Mouse (Mus musculus): ENCODE data around the gene Plxna3. TPM values are rescaled to one million over a fixed set of nuclear protein-coding genes. Genes with fewer than 3 reads are reported as not detected.

The Plxna3 gene
- polyA plus RNA-seq, 1 experiment from 2014 or later, result 42.9 TPM

DNA sequence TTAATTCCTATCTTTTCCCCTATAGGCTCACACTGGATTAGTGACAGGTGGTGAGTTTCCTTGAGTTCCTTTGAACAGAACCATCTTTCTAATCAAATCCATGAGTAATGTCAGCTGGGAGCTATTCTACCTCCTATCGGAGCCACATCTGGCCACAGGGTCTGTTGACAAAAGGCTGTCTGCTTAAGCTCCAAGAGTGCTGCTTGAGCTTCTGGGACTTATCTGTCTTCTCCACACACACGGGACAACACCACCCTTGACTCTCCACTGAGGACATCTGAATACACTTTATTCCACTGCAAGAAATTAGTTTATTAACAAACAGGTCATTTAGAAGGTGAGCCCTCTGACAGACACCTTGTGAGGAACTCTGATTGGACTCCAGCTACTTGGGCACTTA lies 55.6 kb downstream of the Plxna3 start:
- WGBS, result 83% methylated on average over 2 of the region's 2 CpGs
- Histone ChIP-seq H3K27me3 (no peaks in the 10 kb centered on the region), H3K9me3 (replicated peaks) (no peaks in the 10 kb centered on the region), H3K4me3 (no peak overlapping the region), H3K36me3 (ENCODE audit: poor library complexity, severe bottlenecking) (0 out of 2 replicates have a peak, but pooled peaks cover 7% of the 10 kb centered on the region), H3K27ac (no peak overlapping the region), H3K4me2 (no peak overlapping the region), H3K4me1 (no peaks in the 10 kb centered on the region), H3K9ac (no peak overlapping the region)
- ATAC-seq, result no peak

DNA sequence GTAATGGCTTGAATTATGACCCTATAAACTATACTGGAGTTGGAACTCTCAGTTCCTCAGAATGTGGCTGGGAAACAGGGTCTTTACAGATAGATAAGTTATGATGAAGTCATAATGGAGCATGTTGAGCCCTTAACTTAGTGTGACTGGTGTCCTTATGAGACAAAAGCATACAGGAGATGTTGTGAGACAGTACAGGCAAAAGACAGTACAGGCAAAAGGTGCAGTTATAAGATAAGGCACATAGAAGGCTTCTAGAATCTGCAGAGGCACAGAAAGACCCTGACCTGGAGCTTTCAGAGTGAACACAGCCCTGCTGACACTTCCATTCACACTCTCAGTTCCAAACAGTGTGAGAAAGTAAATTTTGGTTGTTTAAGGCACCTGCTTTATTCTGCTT lies 59.3 kb downstream of the Plxna3 start:
- no peaks in the 10 kb centered on the region for H3K27me3 ChIP-seq
- H3K36me3 ChIP-seq (ENCODE audit: poor library complexity, severe bottlenecking), result 0 out of 2 replicates have a peak, but pooled peaks cover 7% of the 10 kb centered on the region
- no peak for ATAC-seq
- H3K9ac ChIP-seq, result no peak overlapping the region
- no peak overlapping the region for H3K27ac ChIP-seq
- no peak overlapping the region for H3K4me3 ChIP-seq
- no peak overlapping the region for H3K4me2 ChIP-seq
- no peaks in the 10 kb centered on the region for H3K9me3 ChIP-seq (replicated peaks)
- H3K4me1 ChIP-seq, result peaks cover 5% of the 10 kb centered on the region; the same call in 1 of the 2 replicates

DNA sequence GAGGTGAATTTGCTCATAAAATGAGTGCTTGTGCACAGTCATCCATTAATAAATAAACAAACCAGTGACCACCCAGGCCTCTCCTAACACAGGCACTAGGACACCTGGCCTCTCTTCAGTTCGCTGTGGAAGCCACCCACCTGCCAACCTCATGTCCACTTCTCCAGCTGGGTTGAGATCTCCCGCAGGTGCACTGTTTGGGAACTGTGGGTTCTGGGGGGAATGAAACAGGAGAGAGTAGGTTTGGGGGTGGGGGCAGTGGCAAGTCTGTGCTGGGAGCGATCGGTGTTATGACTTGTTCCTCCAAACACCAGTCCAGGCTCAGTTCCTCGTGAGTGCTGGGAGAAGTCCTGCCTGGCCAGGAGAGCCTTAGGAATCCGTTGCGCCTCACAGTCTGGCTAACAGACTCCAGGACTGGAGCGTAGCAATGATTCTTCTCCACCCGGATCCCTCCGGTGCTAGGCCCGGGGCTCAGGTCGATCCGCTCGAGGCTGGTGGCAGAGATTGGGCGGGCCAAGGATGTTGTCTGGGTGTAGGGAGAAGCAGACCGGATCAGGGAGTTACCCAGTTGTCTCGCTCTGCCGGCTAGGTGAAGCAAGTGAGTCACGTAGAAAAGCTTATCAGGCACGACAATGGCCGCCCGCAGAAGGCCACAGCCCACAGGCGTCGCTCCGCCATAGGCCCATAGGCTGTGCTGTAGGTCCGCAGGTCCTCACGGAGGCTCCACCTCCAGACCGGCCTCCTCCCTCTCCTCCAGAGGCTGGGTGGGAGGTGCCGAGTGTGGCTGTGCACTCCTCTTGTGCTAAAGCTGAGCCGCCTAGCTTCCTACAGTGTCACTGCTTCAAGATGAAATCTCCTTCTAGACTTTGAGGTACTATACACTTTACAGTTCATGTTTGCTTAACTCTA lies 63.9 kb downstream of the Plxna3 start, which contains the start of the genes Fam3a and Ikbkg:
TSS of gene Fam3a (minus strand) at position 738 of the 909 bp plus-strand sequence.
TSS of gene Ikbkg (plus strand) at position 756 of the 909 bp plus-strand sequence.
- Histone ChIP-seq H3K36me3 (ENCODE audit: poor library complexity, severe bottlenecking) (no peaks in the 10 kb centered on the region), H3K9ac (peak within 1 kb of the TSS; percentile 75), H3K4me1 (peaks cover 5% of the 10 kb centered on the region; the same call in 1 of the 2 replicates), H3K4me3 (peak within 1 kb of the TSS; percentile 53), H3K9me3 (replicated peaks) (0 out of 2 replicates have a peak, but pooled peaks cover 3% of the 10 kb centered on the region), H3K27ac (peak within 1 kb of the TSS; percentile 68), H3K4me2 (peak within 1 kb of the TSS; percentile 68), H3K27me3 (no peaks in the 10 kb centered on the region)
- ATAC-seq, result peak; percentile 100
- 8% methylated on average over 29 of the region's 30 CpGs for WGBS

Small RNA genes lying within 50 kb of the gene (microRNA-seq; reads per million reads assigned to microRNA genes)
- 1.3 reads per million for gene Mir7092

Other genes with a start within 250 kb of the Plxna3 start
- gene Opn1mw, start 201.6 kb upstream of the Plxna3 start, polyA plus RNA-seq (2015; fragmentation: Nextera tagmentation; extraction: Ambion mirVana), result not detected in 2 replicates
- 17.7 and 18.3 TPM in 2 replicates for gene Mecp2, start 193.7 kb upstream of the Plxna3 start, polyA plus RNA-seq (2015; fragmentation: Nextera tagmentation; extraction: Ambion mirVana)
- gene Tex28, start 161.2 kb upstream of the Plxna3 start, polyA plus RNA-seq (2015; fragmentation: Nextera tagmentation; extraction: Ambion mirVana), result not detected in 2 replicates
- gene Tktl1, start 151.8 kb upstream of the Plxna3 start, polyA plus RNA-seq (2015; fragmentation: Nextera tagmentation; extraction: Ambion mirVana), result 0.14 TPM in 1 of 2 replicates, not detected in the other
- gene Flna, start 79.2 kb upstream of the Plxna3 start, polyA plus RNA-seq (2015; fragmentation: Nextera tagmentation; extraction: Ambion mirVana), result 102 and 128 TPM in 2 replicates
- gene Emd, start 74.4 kb upstream of the Plxna3 start, polyA plus RNA-seq (2015; fragmentation: Nextera tagmentation; extraction: Ambion mirVana), result 22.5 and 23.1 TPM in 2 replicates
- gene Rpl10, start 58.3 kb upstream of the Plxna3 start, polyA plus RNA-seq (2015; fragmentation: Nextera tagmentation; extraction: Ambion mirVana), result 601 and 642 TPM in 2 replicates
- 80.6 and 88.4 TPM in 2 replicates for gene Taz, start 47.2 kb upstream of the Plxna3 start, polyA plus RNA-seq (2015; fragmentation: Nextera tagmentation; extraction: Ambion mirVana)
- 1.5 and 2.7 TPM in 2 replicates for gene Dnase1l1, start 46.7 kb upstream of the Plxna3 start, polyA plus RNA-seq (2015; fragmentation: Nextera tagmentation; extraction: Ambion mirVana)
- 125 and 138 TPM in 2 replicates for gene Atp6ap1, start 32.0 kb upstream of the Plxna3 start, polyA plus RNA-seq (2015; fragmentation: Nextera tagmentation; extraction: Ambion mirVana)
- gene Gdi1, start 24.1 kb upstream of the Plxna3 start, polyA plus RNA-seq (2015; fragmentation: Nextera tagmentation; extraction: Ambion mirVana), result 731 and 768 TPM in 2 replicates
- 66.2 and 70.3 TPM in 2 replicates for gene Fam50a, start 16.0 kb upstream of the Plxna3 start, polyA plus RNA-seq (2015; fragmentation: Nextera tagmentation; extraction: Ambion mirVana)
- gene Lage3, start 24.6 kb downstream of the Plxna3 start, polyA plus RNA-seq (2015; fragmentation: Nextera tagmentation; extraction: Ambion mirVana), result 101 and 116 TPM in 2 replicates
- gene Ubl4a, start 44.2 kb downstream of the Plxna3 start, polyA plus RNA-seq (2015; fragmentation: Nextera tagmentation; extraction: Ambion mirVana), result 67.8 and 79.5 TPM in 2 replicates
- 6.6 and 7.8 TPM in 2 replicates for gene Slc10a3, start 44.3 kb downstream of the Plxna3 start, polyA plus RNA-seq (2015; fragmentation: Nextera tagmentation; extraction: Ambion mirVana)
- gene Fam3a, start 64.2 kb downstream of the Plxna3 start, polyA plus RNA-seq (2015; fragmentation: Nextera tagmentation; extraction: Ambion mirVana), result 31.6 and 34.5 TPM in 2 replicates
- 18.3 and 20.6 TPM in 2 replicates for gene Ikbkg, start 64.2 kb downstream of the Plxna3 start, polyA plus RNA-seq (2015; fragmentation: Nextera tagmentation; extraction: Ambion mirVana)
- gene G6pdx, start 100.1 kb downstream of the Plxna3 start, polyA plus RNA-seq (2015; fragmentation: Nextera tagmentation; extraction: Ambion mirVana), result 53.6 and 56.3 TPM in 2 replicates
- not detected in 2 replicates for gene Gm6880, start 152.3 kb downstream of the Plxna3 start, polyA plus RNA-seq (2015; fragmentation: Nextera tagmentation; extraction: Ambion mirVana)
- not detected in 2 replicates for gene Olfr1326-ps1, start 245.8 kb downstream of the Plxna3 start, polyA plus RNA-seq (2015; fragmentation: Nextera tagmentation; extraction: Ambion mirVana)